Mouse (Mus musculus) mesoderm, embryonic 11.5 days (tissue): ENCODE data around the gene Sspn.

ENCODE experiments used
- DNase-seq: peaks from one replicate; pipeline ENCODE4 v3.0.0-alpha.2; 2012; ENCODE audit warnings: low read depth, low spot score

Sspn gene

DNA sequence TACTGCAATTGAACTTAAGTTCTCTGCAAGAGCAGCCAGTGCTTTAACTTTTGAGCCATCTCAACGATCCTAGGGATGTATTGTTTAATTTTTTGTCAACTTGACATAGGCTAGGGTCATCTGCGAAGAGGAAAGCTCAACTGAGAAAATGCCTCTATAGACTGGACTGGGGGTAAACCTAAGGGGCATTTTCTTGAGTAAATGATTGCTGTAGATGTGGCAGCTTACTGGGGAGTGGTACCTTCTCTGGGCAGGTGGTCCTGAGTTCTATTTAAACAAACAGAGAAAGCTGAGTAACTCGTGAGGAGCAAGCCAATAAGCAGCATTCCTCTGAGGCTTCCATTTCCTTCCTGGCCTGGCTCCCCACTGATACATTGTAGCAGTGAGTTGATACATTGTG is at the start of gene Sspn:
Gene Sspn, plus strand, starts transcription at position 301 of the 400 bp plus-strand sequence.
- no peak for DNase-seq

DNA sequence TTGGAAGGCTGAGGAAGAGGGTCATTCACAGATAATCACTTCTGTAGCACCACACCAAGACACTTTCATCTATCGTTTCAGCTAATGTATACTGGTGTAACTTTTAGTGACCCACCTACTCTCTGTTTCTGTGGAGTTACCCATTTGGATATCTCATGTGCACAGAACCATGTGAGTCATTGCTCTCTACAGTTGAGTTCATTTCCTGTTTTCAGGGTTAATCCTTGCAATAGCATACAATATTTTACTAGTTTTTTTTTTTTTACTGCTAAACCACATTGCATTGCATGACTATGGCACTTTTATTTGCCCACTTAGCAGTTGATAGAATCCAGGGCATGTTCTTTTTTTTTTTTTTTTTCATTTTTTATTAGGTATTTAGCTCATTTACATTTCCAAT is 48.4 kb upstream of the Sspn start:
- no peak for DNase-seq

DNA sequence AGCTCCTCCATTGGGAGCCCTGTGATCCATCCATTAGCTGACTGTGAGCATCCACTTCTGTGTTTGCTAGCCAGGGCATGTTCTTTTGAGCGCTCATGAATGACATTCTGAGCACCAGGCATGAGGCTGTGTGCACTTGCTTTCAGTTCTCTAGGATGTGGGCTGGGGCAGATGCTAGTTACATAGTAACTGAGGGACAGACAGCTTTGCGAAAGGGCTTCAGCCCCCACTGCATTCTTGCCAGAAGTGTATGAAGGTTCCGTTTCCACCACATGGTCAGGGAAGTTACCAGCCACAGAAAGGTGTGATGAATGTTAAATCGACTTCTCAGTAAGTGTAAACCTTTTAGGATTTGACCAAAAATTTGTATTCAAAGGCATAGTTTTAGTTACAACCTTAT is 47.8 kb upstream of the Sspn start:
- no peak for DNase-seq

- DNase-seq = no peak
Observed at GRCm38 (mm10) chr6:145885069-145885468, 46.4 kb upstream of the Sspn start.

- no peak for DNase-seq
Observed at GRCm38 (mm10) chr6:145886277-145886676, 45.2 kb upstream of the Sspn start.

DNA sequence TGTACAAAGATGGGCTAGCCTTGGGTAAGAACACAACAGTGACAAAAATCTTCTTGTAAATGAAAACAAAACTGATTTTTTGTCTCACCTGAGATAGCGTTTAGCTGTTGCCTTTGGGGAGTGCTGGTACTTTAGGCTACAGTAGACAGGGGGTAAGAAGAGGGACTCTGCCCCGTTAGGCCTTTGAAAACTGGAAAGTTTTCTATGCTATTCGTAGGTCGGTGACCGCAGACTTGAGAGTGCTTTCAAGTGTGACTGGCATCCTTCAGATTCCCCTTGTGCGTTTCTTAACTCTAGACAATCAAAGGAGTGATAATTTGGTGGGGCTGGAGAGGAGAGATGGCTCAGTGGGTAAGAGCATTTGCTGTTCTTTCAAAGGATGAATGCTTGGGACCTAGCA is 43.7 kb upstream of the Sspn start:
- no peak for DNase-seq

DNA sequence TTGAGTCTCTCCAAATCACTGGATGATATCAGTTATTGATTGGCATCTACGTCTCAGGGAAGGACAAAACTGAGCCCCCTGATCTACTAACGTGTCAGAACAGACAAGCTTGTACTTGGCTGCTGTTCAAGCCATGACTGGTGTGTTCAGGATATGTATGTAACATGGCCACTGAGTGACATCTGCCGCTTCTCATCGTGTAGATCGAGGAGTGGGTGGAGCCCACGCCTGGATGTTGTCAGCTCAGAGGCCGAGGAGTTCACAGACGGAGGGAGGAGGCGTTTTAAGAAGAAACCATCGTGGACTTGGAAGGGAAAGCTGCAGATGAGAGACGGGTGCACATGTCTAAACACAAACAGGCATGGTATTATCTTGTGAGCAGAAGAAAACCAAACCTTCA is 39.5 kb upstream of the Sspn start:
- no peak for DNase-seq

GRCm38 (mm10) chr6:145892381-145893265 is 38.8 kb upstream of the Sspn start:
- DNase-seq = no peak

DNA sequence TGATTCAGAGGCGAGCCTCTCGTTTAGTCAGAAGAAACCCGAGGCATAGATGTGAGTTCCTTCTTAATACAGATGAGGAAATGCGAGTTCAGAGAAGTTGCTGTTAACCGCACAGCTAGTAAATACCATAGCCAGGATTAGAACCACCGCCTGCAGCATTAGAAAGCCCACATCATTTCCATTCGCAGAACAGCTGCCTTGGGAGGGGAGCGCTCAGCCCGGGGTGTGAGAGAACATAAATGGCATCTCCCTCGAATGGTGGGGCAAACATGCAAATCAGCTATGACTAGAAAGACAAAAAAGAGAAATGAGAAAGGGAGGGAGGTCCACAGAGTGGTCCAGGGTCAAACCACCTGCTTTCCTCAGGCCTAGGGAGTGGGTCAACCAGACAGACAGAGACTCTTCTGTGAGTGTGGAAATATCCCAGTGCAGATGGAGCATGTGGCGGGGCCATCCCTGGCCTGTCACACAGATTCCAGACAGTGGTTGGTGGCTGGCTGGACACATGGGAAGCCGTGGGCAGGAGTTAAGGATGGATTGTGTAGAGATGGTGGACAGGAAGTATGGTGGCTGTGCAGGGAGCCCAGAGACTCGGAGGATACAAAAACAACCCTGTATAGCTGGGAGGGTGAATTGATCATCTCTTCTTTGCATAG is 37.9 kb upstream of the Sspn start:
- no peak for DNase-seq

DNA sequence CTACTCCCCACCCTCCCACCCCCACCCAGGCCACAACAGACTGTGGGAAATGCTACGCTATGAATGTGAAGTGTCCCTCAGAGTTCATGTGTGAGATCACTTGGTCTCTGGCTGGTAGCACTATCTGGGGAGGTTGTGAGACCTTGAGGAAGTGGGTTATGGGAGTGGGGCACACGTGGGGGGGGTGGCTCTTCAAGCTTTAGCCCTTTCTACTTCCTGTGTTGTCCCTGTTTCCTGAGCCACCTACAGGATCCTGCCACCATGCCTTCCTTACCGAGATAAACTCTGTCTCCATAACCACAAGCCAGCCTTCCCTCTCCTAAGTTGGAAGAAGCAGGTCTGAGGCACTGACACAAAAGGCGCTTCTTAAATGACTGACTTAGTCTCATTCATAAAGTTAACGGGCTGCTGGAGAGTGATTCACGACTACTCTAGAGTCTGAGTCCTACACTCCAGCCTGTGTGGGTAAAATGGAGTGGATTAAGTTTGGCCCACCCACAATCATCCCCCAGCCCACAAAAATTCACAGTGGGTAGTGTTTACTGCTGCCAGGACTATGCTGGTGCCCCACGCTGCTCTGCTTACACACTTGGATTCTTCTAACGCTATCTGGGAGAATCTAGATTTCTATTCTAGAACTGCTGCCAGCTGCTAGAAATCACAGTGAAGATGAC is 36.6 kb upstream of the Sspn start:
- DNase-seq = no peak

DNA sequence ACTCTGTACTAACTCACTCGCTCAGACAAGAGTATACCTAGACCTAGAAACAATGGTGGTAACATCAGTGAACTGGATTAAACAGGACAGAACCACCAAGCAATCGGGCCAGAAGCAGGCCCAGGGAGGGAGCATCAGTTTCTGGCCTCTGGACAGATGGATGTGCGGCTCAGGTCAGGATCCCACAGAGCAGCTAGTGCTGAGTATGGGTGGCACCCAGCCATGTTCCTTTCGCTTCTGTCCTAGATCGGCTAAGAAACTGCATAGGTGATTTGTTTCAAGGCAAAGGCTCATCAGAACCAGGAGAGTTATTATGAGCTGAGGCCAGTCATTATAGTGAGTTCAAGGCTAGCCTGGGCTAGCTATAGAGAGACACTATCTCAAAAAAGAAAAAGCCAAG is 27.3 kb upstream of the Sspn start:
- DNase-seq = no peak

- DNase-seq = no peak
Observed at GRCm38 (mm10) chr6:145904616-145905015, 26.8 kb upstream of the Sspn start.

DNA sequence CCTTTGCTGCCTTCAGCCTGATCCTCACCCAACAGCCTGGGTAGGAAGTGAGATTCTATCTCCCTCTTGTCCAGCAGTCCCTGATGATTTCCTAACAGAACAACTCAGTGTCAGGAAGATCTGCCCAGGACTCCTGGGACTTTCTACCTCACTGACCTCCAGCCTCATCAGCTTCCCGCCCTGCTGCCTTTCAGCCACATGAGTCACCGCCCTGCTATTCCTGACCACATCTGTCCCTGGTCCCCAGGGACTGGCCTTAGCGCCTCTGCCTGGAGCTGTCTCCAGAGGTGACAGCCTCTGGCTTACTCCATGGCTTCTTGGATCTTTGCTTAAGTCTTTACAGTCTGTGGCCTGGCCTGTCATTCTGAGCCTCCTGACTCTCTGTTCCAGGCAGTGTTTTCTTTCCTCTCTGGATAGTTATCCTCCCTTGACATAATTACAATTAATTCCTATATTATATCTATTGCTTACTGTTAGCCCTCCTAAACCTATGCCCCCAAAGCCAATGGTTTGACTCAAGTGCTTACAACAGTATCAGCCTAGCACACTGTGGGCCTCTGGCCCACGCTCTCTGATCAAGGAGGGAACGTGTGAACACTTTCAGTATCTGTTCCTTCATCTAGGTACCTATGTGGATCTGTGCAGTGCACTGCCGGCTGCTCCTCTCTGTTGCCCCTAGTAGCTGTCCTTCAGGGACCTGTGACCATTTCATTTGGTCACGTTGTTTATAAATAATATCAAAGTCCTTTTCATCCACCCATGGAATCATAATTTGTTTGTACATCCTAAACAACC is 25.1 kb upstream of the Sspn start:
- DNase-seq = peak; percentile 34

DNA sequence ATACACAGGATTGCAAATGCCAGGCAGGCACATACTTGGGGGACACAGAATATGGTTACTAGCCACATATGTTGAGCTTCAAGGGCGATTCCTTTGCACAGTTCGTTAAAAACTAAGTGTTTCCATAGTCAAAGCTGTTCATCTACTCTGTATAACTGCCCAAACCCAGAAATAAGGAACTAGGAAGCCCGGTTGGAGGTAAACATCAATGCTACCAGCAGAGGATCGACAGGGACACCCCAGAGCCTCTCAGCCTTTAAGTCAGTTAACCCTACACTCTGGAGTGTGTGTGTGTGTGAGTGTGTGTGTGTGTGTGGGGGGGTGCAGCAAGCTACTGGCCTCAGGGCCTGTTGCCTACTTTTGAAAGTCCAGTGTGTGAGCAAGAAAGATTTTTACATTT is 21.5 kb upstream of the Sspn start:
- DNase-seq = no peak

GRCm38 (mm10) chr6:145910469-145911426 is 20.7 kb upstream of the Sspn start:
- no peak for DNase-seq

DNA sequence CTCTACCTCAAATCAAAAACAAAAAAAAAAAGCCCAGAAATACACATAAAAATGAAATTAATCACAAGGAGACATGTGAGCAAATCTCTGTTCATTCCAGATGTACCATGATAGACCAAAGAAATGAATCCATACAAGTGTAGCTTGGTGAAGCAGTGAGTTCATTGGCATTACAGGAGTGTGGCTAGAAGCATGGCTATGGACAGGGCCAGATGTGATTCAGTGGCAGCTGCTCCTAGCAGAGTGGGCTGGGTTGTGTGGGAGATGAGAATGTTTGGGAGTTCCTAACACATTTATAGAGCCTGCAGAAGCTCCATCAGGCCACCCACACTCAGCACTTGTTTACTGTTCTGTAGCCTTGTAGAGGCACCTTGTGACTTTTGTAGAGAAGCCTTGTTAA is 19.2 kb upstream of the Sspn start:
- DNase-seq = no peak

GRCm38 (mm10) chr6:145915435-145915834 is 16.0 kb upstream of the Sspn start:
- no peak for DNase-seq

DNA sequence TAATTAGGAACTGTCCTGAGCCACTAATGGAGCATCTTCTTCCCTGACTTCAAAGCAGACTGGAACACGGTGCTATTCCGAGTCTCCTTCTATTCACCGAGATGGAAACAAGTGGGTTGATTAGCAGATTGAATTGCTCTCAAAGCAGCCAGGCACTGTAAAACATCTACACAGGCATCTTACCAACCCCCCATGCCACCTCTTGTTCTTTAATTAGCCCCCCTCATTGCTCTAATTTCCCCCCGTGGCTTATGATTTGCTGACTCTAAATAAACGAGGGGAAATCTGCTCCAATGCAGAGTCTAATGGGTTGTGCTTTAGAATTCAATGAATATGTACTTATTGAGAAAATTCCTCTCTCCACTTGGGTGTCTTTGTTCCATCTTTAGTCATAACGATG is 15.0 kb upstream of the Sspn start:
- no peak for DNase-seq

DNA sequence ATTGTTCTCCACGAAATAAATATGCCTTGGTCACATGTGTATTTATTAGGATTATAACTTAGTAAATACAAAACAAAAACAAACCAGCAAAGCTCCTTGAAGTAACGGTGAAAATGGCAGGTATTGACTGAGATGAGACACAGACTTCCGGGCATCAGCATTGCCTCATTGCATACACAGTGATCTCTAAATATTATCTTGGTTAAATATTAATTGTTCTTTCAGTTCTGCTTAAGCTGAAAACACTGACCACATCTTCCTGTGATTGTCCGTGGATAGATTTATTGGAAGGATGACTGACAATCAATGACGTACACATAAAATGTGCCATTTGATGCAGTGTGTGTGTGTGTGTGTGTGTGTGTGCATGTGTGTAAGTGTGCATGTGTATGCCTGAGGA is 13.2 kb upstream of the Sspn start:
- DNase-seq = no peak

GRCm38 (mm10) chr6:145923594-145923993 is 7.8 kb upstream of the Sspn start:
- DNase-seq = no peak
